Mouse (Mus musculus) cerebral cortex, adult 2 months (tissue): ENCODE measurements around the gene Fhl1.

Experiments used
- WGBS: fragments of 180-500 bp; shearing (Covaris S2); methylation state at CpG from one replicate; pipeline ENCODE4 v1.1.7; 2018; 5-methylcytosine and 5-hydroxymethylcytosine counted together

Fhl1 gene

DNA sequence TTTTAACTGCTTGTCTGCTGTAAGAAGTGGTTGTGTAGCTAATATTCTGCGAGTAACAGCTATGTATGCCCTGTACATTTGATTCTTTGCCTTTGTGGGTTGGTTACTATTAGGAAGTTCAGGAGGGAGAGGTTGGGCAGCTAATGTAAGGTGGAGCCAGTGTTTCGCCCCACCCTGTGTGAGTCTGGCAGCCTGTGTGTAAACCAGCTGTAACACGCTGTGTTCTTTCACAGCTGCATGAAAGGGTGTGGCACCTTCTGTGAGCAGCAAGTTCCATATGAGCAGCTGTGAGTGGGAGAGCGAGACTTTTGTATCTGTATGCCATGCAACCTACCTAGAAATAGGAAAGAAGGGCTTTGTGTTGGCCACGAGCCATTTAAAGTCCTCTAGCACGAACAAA lies 20.6 kb downstream of the Fhl1 start:
- 68% methylated on average over 6 of the region's 6 CpGs for WGBS

DNA sequence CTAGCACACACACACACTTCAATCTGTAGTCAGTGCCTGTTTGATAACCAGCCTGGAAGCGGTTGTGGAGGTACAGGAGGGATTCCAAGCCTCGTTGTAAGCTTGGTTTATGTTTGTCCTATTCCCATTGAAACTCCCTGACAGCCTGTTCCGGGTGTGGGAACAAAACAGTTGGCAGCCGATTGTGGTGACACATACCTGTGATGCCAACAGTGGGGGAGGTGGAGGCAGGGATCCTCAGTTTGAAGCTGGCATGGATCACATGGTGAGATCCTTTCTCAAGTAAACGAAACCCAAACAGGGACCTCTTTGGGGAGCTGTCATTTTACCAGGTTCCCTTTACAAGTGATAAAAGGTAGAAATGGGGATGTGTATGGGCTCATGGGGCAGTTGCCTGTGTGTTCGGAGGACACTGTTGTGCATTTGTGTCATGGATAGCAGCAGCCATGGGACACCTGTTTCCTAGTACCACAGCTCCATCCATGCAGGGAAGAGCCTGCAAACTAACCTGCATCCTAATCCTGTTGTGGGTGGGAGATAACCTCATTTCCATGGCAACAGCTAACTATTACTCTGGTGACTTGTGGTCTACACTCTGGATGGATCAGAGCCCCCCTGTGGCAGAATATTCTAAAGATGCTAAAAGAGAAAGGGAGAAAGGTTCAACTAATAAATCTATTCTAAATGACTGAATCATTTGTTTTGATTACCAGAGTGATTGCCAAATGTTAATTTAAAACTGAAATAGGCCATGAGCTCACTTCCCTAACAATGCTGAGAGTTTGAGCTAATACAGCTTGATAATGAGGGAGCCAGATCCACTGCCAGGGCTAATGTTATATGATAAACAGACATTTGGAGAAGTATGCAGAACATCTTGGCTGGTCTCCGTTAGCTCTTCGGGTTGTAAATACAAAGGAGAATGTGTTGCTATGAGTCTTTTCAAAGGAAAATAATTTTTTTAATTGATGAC lies 22.0 kb downstream of the Fhl1 start:
- WGBS = 43% methylated on average over 8 of the region's 8 CpGs

DNA sequence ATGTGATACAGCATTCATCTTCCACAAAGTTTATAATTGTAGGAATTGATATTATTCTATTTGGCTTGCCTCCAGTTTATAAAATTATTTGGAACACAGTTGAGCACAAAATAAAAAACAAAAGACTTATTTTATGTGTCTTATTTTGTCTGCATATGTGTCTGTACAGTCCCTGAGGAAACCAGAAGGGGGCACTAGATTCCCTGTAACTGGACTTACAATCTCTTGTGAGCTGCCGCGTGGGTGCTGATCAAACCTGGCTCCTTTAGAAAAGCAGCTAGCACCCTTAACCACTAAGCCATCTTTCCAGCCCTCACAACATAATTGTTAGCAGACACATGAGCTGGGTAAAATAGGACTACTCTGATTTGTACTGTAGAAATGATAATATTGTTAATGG lies 24.1 kb downstream of the Fhl1 start:
- WGBS = 9% methylated on average over 2 of the region's 2 CpGs

DNA sequence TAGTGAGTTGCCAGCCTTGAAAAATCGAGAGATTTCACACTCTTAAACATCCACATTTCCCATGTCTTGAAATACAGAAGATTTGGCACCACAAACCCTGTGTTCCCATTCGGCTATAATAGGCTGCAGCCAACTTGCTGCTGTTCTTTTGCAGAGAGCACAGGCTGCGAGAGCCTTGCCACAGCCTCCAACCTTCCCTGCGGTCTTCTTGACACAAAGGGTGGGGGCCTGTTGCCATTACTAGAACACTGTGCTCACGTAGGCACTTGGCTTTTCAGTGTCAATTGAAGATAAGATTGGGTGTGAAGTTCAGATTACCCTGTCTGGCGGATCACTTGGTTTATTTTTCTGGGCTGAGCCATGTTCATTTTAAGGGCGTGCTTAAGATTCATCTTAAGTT lies 24.8 kb downstream of the Fhl1 start:
- 44% methylated on average over 7 of the region's 7 CpGs for WGBS

DNA sequence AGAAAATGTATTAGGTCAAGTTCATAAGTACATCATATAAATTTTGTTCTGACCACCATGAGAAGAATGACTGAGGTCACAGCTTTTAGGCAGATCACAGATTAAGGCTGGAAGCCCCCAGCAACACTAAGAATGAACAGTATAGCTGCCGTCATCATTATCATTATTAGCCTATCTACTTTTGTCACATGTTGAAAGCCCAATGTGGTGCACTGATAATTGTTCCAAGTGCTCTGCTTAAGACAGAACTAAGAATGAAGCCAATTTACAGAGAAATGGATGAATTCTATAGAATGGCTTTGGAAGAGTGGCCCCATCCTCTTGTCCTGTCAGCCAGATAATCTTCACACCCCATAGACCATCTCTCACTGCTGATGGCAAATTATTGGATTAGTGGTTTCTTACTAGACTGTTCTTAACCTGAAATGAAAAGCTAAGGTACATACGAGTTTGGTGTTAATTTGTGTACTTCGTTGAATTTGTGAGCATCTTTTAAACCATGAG lies 28.7 kb downstream of the Fhl1 start:
- 96% methylated on average over 3 of the region's 3 CpGs for WGBS

DNA sequence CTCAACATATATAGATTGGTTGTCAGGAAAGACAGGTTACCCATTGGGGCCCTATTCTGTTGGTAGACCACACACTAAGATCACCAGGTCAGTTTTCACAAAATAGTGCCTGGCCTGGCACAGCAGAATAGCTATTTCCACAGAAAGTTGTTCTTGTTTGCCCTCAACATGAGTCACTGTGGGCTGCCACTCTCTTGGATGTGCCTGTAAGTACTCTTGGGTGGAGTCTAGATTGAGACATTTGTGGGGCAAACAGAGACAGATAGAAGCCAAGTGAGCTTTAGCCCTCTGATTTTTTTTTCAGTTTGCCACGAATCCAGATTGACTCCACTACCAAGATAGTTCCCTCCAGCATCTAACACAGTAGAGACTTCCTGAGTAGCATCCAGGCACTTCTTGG lies 40.2 kb downstream of the Fhl1 start:
- 63% methylated on average over 1 of the region's 1 CpGs for WGBS

DNA sequence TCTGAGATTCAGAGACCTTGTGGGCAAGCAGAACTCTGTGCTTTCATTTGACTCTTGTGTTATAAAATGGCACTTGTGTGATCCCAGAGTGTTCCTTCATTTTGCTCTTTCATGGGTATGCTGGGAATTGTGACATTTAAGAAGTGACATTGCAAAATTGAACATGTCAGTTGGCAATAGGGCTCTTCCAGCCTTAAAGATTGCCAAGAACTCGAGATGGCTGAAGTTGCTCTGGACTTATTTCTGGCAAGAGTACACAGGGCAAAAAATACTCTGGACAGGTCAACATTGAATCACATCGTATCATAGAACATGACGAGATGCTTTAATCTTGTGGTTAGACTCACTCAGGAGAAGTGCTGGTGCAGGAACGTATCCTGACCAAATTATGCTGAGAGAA lies 41.7 kb downstream of the Fhl1 start:
- 94% methylated on average over 4 of the region's 4 CpGs for WGBS

DNA sequence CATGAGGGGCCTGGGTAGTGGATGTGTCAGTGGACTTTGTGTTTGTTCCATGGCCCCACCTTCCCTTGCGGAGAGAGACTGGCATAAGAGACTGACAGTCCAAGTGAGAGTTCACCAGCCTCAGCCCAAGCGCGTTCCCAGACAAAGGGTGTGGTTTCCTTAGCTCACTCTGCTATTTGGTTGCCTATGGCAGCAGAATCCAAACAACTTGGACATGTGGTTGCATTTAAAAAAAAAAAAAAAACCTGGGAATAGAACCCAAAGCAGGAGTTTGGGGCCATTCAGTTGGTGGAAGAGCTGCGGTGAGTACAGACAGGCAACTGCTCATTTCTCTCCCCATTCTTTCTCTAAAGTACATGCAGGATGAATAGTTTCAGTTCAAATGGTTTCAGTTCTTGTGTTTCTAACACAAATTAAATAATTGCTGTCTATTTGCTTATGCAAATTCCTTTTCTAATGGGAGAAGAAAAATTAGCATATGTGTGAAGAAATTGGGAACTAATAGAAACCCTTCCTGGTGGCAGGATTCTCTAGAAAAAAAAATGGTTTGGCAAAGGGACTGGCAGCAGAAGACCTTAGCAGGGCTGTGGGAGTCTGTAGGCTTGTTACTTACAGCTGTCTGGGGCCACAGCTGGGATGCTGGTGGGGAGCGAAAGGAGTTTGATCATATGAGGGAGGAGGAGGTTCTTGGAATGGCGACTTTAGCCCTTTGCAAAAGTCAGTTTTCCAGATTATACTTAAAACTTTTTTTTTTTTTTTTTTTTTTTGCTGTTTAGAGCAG lies 54.9 kb downstream of the Fhl1 start:
- 54% methylated on average over 6 of the region's 6 CpGs for WGBS

DNA sequence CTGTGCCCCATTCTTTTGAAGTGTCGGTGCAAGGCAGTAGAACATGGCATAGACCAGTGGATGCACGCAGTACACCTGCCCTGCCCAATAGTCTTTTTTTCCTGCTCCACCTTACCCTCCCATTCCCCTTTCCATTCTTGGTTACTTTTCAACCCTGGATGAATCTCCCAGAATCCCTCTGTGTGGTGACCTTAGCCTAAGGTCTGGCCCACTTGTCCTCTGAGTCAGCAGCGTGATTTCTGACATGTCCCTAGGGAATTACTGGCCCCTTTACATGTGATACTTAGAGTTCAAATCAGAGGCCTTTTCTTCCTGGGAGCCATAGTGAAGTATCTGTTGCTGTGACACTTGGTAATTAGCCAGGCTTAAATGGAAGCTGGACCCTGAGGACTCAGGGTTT lies 55.9 kb downstream of the Fhl1 start:
- WGBS = 91% methylated on average over 3 of the region's 3 CpGs

DNA sequence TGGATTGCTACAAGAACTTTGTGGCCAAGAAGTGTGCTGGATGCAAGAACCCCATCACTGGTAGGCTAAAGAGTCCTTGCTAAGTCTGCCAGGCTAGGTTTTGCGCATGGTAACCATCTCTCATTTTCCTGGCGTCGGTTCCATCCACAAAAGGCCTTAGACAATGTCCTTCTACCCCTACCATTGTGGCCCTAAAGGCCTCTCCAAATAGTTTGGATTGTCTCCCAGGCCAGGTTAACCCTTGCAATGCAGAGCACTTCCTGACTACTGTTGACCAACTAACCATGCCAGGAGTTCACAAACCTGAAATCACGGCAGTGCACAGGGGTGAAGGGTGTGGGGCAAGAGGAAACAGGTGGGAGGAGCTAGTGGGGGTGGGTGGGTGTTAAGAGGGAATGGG lies 59.0 kb downstream of the Fhl1 start:
- WGBS = 78% methylated on average over 4 of the region's 4 CpGs

DNA sequence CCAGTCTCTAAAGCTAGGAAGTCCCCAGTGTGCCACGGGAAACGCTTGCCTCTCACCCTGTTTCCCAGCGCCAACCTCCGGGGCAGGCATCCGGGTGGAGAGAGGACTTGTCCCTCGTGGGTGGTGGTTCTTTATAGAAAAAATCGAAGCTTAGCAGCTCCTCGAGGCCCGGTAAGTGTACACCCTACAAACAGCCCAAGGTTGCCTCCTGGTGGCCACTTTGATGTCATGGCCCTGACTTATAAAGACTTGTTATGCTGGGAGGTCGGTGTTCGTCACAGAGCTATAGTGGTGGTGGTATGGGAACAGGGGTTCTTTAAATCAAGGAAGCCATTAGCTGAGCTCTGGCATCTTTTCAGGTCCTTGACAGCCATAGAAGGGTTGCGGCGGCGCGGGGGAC lies 59.7 kb downstream of the Fhl1 start:
- whole genome bisulfite sequencing = 24% methylated on average over 15 of the region's 15 CpGs

DNA sequence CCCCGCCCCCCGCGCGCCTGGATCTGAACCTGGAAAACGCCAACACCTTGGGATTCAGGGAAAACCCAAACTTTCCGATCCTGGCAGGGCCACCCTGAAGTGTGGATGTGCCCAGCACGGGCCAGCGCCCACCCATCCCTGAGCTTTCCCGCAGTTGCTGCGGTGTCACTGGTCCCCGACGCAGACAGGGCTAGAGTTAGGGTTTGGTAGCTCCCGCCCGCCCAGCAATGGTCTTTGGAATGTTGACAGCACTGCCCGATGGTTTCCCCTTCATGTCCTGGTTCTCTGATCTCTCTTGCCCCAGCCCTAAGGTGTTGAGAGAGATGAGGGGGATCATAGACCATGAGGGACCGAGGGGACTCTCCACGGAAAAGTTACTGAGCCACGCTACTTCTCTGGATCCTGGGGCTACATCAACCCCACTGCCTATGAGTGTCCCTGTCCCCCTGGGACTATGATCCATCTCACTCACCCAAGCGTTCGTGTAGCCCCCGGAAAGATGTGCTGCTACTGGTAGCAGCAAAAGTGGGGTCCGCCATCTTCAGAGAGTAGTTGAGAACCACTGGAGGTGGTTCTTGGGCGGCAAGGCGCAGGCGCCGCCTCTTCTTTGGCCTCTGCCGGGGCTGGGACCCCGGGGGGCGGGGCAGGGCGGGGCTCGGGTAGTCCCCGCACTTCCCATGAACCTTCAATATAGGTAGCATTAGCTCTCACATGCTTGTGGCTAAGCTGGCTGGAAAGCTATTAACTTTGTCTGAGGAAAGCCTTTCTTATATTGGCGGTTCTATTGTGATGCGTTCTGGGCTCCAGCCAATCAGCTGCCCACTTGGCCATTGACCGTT lies 90.4 kb downstream of the Fhl1 start, which contains the start of gene Map7d3:
Gene Map7d3, minus strand, starts transcription at position 562 of the 839 bp plus-strand sequence.
- WGBS = 9% methylated on average over 35 of the region's 35 CpGs

DNA sequence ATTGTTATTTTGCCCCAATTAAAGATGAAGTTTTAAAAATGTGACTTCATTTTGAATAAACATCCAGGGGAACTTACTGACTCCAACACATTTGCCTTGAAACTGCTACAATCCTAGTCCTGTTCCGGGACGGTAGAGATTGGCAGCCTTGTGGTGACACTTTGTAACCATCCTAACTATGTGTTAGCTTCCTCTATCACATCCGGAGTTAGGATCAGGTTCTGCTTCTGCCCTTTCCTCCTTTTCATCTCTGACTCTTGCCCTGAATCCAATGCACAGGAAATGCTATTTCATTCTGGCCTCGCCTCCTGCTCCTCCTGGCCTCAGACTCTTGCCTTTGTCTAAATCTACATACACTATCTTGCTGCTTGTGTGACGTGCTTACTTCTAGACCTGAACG lies 95.9 kb downstream of the Fhl1 start:
- WGBS = 82% methylated on average over 6 of the region's 6 CpGs

DNA sequence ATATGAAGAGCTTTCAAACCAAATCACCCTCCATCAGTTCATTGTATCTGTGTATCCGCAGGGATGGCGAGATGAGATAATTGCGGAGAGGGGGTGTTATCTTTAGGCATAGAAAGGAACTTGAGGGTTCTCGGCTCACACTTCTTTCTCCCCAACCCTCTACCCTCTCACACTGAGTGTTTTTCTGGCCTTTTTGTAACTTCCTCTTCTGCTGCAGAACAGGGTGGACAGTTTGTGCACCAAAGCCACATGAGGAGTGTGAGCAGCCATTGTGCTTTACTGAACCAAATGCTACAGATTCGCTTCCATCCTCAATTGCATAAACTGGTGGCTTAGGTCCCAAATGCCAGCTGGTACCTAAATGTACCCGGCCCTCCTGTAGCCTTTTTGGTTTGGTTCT lies 104.3 kb downstream of the Fhl1 start:
- 89% methylated on average over 6 of the region's 6 CpGs for WGBS

DNA sequence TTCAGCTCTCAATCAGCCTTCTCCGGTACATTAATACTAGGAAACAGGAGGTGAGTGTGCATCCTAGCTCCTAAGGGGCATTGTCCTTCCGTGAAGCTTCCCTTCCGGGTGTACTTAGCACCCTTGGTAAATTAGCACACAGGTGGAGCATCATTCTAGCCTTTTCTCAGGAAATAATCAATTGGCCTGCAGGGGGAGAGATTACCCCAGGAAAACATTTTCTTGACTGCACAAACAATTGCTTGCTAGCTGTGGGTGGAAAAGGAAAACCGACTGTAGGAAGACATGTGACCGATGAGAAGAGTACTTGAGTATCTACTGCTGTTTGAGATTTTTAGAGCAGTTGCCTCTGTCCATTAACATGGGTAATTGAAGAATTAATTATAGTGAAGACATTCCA lies 109.7 kb downstream of the Fhl1 start:
- WGBS = 53% methylated on average over 5 of the region's 5 CpGs
